Mouse (Mus musculus): Measurements from ENCODE around the gene Ffar3. TPM values are rescaled to one million over a fixed set of nuclear protein-coding genes. Genes with fewer than 3 reads are reported as not detected.

The Ffar3 gene
- polyA plus RNA-seq, 1 experiment from 2014 or later, result not detected

GRCm38 (mm10) chr7:30821532-30821931 is 34.4 kb downstream of the Ffar3 start:
- Histone ChIP-seq H3K9ac (no peak overlapping the region), H3K4me3 (replicated peaks) (no peak overlapping the region), H3K4me1 (replicated peaks) (peaks cover 17% of the 10 kb centered on the region), H3K27me3 (no peaks in the 10 kb centered on the region), H3K27ac (no peak overlapping the region), H3K4me2 (no peak overlapping the region), H3K9me3 (replicated peaks) (no peaks in the 10 kb centered on the region), H3K36me3 (no peaks in the 10 kb centered on the region)
- 31% methylated on average over 5 of the region's 5 CpGs for WGBS (ENCODE audit: insufficient replicate concordance)
- DNase-seq (no peak), ATAC-seq (ENCODE audit: low read depth) (no peak)

GRCm38 (mm10) chr7:30820854-30821445 is 35.0 kb downstream of the Ffar3 start:
- Histone ChIP-seq H3K27ac (no peak overlapping the region), H3K36me3 (no peaks in the 10 kb centered on the region), H3K4me2 (0 out of 2 replicates have a peak overlapping the region, but pooled peaks have one; percentile 8), H3K4me3 (replicated peaks) (no peak overlapping the region), H3K4me1 (replicated peaks) (peaks cover 17% of the 10 kb centered on the region), H3K9ac (no peak overlapping the region), H3K9me3 (replicated peaks) (no peaks in the 10 kb centered on the region), H3K27me3 (no peaks in the 10 kb centered on the region)
- 23% methylated on average over 7 of the region's 7 CpGs for WGBS (ENCODE audit: insufficient replicate concordance)
- DNase-seq (no peak), ATAC-seq (ENCODE audit: low read depth) (no peak)

- Histone ChIP-seq H3K4me1 (replicated peaks) (peaks cover 17% of the 10 kb centered on the region), H3K27me3 (no peaks in the 10 kb centered on the region), H3K36me3 (no peaks in the 10 kb centered on the region), H3K27ac (0 out of 2 replicates have a peak overlapping the region, but pooled peaks have one; percentile 9), H3K4me2 (0 out of 2 replicates have a peak overlapping the region, but pooled peaks have one; percentile 8), H3K9ac (no peak overlapping the region), H3K4me3 (replicated peaks) (no peak overlapping the region), H3K9me3 (replicated peaks) (no peaks in the 10 kb centered on the region)
- DNase-seq (no peak), ATAC-seq (ENCODE audit: low read depth) (peak; percentile 10; the same call in 1 of the 2 replicates)
- WGBS (ENCODE audit: insufficient replicate concordance), result 41% methylated on average over 6 of the region's 6 CpGs
These were observed 35.8 kb downstream of the Ffar3 start for GRCm38 (mm10) chr7:30820131-30820530.

DNA sequence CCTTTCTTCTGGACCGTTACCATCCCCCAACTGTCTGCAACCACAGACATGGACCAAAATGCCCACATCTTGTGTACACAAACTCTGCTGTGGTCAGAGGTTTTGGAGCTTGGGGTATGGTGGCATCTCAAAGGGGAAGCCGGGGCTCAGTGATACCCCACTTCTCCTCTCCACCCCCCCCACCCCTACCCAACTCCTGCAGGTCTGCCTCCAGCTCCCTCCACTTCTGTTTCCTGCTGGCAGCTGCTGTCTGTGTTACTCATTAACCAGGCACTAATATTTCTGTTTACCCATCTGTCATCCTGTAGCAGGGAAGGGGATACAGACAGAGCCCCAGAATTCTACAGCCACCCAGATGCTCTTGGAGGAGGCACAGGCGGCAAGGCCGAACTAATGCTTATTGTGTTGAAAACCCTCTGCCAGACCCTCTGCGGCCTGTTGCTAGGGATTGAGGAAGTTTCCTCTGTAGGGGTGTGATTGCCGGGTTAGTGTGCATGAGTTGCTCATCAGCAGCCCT is 43.6 kb downstream of the Ffar3 start:
- 27% methylated on average over 6 of the region's 6 CpGs for WGBS (ENCODE audit: insufficient replicate concordance)
- Histone ChIP-seq H3K27ac (peak overlapping the region; percentile 52), H3K4me3 (replicated peaks) (no peak overlapping the region), H3K4me1 (replicated peaks) (peaks cover 11% of the 10 kb centered on the region), H3K4me2 (peak overlapping the region; percentile 7; the same call in 1 of the 2 replicates), H3K9ac (no peak overlapping the region), H3K27me3 (no peaks in the 10 kb centered on the region), H3K9me3 (replicated peaks) (no peaks in the 10 kb centered on the region), H3K36me3 (no peaks in the 10 kb centered on the region)
- DNase-seq, result peak; percentile 8
- peak; percentile 67 for ATAC-seq (ENCODE audit: low read depth)

DNA sequence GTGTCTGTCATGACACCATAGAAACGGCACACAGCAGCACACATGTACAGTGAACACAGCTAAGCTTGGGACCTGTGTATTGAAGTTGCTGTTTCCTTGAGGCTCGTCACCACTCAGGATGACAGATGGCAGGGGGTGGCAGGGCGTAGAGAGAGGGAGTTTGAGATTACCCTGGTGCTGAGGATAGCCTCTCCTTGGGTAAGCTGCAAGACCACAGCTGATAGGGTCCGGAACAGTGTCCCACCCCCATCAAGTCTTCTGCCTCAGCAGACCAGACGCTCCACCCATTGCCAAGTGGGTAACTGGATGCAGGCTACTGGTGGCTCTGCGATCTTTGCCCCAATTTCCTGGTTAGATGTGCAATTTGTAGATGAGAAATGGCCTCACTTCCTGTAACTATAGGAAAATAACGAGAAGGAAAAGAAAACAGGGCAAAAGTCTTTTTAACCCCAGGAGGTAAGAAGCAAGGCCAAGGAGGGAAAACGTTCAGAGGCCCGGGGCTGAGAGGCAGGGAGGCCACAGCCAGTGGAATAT is 44.2 kb downstream of the Ffar3 start:
- H3K9ac ChIP-seq, result no peak overlapping the region
- H3K4me3 ChIP-seq (replicated peaks), result no peak overlapping the region
- ATAC-seq (ENCODE audit: low read depth) (peak; percentile 56), DNase-seq (peak; percentile 3)
- H3K27ac ChIP-seq, result peak overlapping the region; percentile 52
- H3K9me3 ChIP-seq (replicated peaks), result no peaks in the 10 kb centered on the region
- peaks cover 11% of the 10 kb centered on the region for H3K4me1 ChIP-seq (replicated peaks)
- H3K27me3 ChIP-seq, result no peaks in the 10 kb centered on the region
- WGBS (ENCODE audit: insufficient replicate concordance), result 4% methylated on average over 9 of the region's 9 CpGs
- H3K4me2 ChIP-seq, result peak overlapping the region; percentile 7; the same call in 1 of the 2 replicates
- H3K36me3 ChIP-seq, result no peaks in the 10 kb centered on the region

DNA sequence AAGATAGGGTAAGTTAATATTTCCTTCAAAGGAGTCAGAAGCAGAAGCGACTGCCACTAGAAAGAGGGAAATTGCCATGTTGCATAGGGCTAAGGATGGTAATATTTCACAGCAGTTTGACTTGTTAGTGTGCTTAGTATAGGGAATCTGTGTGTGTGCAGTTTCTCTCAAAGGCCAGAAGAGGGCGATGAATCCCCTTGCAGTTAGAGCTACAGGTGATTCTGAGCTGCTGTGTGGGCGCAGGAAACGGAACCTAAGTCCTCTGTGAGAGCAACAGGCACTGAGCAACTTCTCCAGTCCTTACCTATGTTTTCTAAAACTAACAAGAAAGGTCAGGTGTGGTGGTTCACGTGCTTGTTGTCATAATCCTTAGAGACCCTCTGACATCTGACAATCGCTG is 45.7 kb downstream of the Ffar3 start:
- ATAC-seq (ENCODE audit: low read depth) (no peak), DNase-seq (no peak)
- Histone ChIP-seq H3K4me2 (no peak overlapping the region), H3K9me3 (replicated peaks) (no peaks in the 10 kb centered on the region), H3K4me1 (replicated peaks) (peaks cover 11% of the 10 kb centered on the region), H3K4me3 (replicated peaks) (no peak overlapping the region), H3K27me3 (no peaks in the 10 kb centered on the region), H3K27ac (no peak overlapping the region), H3K36me3 (no peaks in the 10 kb centered on the region), H3K9ac (no peak overlapping the region)
- 52% methylated on average over 6 of the region's 6 CpGs for WGBS (ENCODE audit: insufficient replicate concordance)

DNA sequence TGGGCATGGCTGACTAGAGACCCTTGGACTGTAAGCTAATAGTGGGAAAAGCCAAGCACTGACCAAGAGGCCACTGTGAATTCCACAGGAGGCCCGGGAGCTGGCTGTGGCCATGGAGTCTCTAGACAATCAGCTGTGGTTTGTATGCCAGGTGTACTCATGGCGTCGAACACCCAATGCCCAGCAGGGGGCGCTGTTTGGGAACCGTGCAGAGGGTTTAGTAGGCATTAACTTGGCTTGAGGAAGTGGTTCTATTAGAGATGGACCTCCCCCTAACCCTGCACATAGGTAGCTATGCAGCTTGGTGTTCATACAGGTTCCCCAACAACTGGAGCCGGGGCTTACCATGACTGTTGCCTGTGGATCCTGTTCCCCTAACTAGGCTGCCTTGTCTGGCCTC is 50.1 kb downstream of the Ffar3 start:
- Histone ChIP-seq H3K27ac (no peak overlapping the region), H3K4me3 (replicated peaks) (no peak overlapping the region), H3K4me1 (replicated peaks) (no peaks in the 10 kb centered on the region), H3K9me3 (replicated peaks) (no peaks in the 10 kb centered on the region), H3K36me3 (no peaks in the 10 kb centered on the region), H3K9ac (no peak overlapping the region), H3K4me2 (no peak overlapping the region), H3K27me3 (no peaks in the 10 kb centered on the region)
- DNase-seq (peak; percentile 21), ATAC-seq (ENCODE audit: low read depth) (no peak)
- WGBS (ENCODE audit: insufficient replicate concordance), result 39% methylated on average over 6 of the region's 6 CpGs

Other genes with a start within 250 kb of the Ffar3 start
- 0.09 and 0.50 TPM in 2 replicates for gene Upk1a, start 243.3 kb downstream of the Ffar3 start, polyA plus RNA-seq (2015; fragmentation: Nextera tagmentation; extraction: Ambion mirVana)
- 690 and 705 TPM in 2 replicates for gene Cox6b1, start 230.0 kb downstream of the Ffar3 start, polyA plus RNA-seq (2015; fragmentation: Nextera tagmentation; extraction: Ambion mirVana)
- gene Etv2, start 220.3 kb downstream of the Ffar3 start, polyA plus RNA-seq (2015; fragmentation: Nextera tagmentation; extraction: Ambion mirVana), result 0.09 TPM in 1 of 2 replicates, not detected in the other
- gene Rbm42, start 205.9 kb downstream of the Ffar3 start, polyA plus RNA-seq (2015; fragmentation: Nextera tagmentation; extraction: Ambion mirVana), result 58.0 and 59.4 TPM in 2 replicates
- gene Haus5, start 191.2 kb downstream of the Ffar3 start, polyA plus RNA-seq (2015; fragmentation: Nextera tagmentation; extraction: Ambion mirVana), result 38.2 and 38.7 TPM in 2 replicates
- gene Pmis2, start 184.6 kb downstream of the Ffar3 start, polyA plus RNA-seq (2015; fragmentation: Nextera tagmentation; extraction: Ambion mirVana), result not detected in 2 replicates
- gene 2200002J24Rik, start 157.3 kb downstream of the Ffar3 start, polyA plus RNA-seq (2015; fragmentation: Nextera tagmentation; extraction: Ambion mirVana), result 0.34 and 0.37 TPM in 2 replicates
- 1.1 and 1.7 TPM in 2 replicates for gene Atp4a, start 144.0 kb downstream of the Ffar3 start, polyA plus RNA-seq (2015; fragmentation: Nextera tagmentation; extraction: Ambion mirVana)
- gene Tmem147, start 126.6 kb downstream of the Ffar3 start, polyA plus RNA-seq (2015; fragmentation: Nextera tagmentation; extraction: Ambion mirVana), result 108 and 121 TPM in 2 replicates
- not detected in 2 replicates for gene Gapdhs, start 112.5 kb downstream of the Ffar3 start, polyA plus RNA-seq (2015; fragmentation: Nextera tagmentation; extraction: Ambion mirVana)
- gene Sbsn, start 104.7 kb downstream of the Ffar3 start, polyA plus RNA-seq (2015; fragmentation: Nextera tagmentation; extraction: Ambion mirVana), result 0.08 and 0.22 TPM in 2 replicates
- gene Dmkn, start 92.4 kb downstream of the Ffar3 start, polyA plus RNA-seq (2015; fragmentation: Nextera tagmentation; extraction: Ambion mirVana), result 0.17 TPM in 1 of 2 replicates, not detected in the other
- 0.27 TPM in 1 of 2 replicates, not detected in the other for gene Krtdap, start 68.3 kb downstream of the Ffar3 start, polyA plus RNA-seq (2015; fragmentation: Nextera tagmentation; extraction: Ambion mirVana)
- gene Ffar2, start 32.4 kb downstream of the Ffar3 start, polyA plus RNA-seq (2015; fragmentation: Nextera tagmentation; extraction: Ambion mirVana), result 0.35 and 0.46 TPM in 2 replicates
- not detected in 2 replicates for gene Ffar1, start 5.4 kb upstream of the Ffar3 start, polyA plus RNA-seq (2015; fragmentation: Nextera tagmentation; extraction: Ambion mirVana)
- gene Cd22, start 24.2 kb upstream of the Ffar3 start, polyA plus RNA-seq (2015; fragmentation: Nextera tagmentation; extraction: Ambion mirVana), result 0.07 and 0.16 TPM in 2 replicates
- 0.16 and 0.20 TPM in 2 replicates for gene Mag, start 58.7 kb upstream of the Ffar3 start, polyA plus RNA-seq (2015; fragmentation: Nextera tagmentation; extraction: Ambion mirVana)
- gene Hamp2, start 68.5 kb upstream of the Ffar3 start, polyA plus RNA-seq (2015; fragmentation: Nextera tagmentation; extraction: Ambion mirVana), result not detected in 2 replicates
- 2.0 and 3.7 TPM in 2 replicates for gene Hamp, start 87.9 kb upstream of the Ffar3 start, polyA plus RNA-seq (2015; fragmentation: Nextera tagmentation; extraction: Ambion mirVana)
- 9.7 and 10.4 TPM in 2 replicates for gene Usf2, start 100.6 kb upstream of the Ffar3 start, polyA plus RNA-seq (2015; fragmentation: Nextera tagmentation; extraction: Ambion mirVana)
- 20.9 and 22.3 TPM in 2 replicates for gene Lsr, start 117.3 kb upstream of the Ffar3 start, polyA plus RNA-seq (2015; fragmentation: Nextera tagmentation; extraction: Ambion mirVana)
- 2.1 TPM in 2 replicates for gene Fam187b, start 117.6 kb upstream of the Ffar3 start, polyA plus RNA-seq (2015; fragmentation: Nextera tagmentation; extraction: Ambion mirVana)
- 17.3 and 19.2 TPM in 2 replicates for gene Fxyd5, start 186.3 kb upstream of the Ffar3 start, polyA plus RNA-seq (2015; fragmentation: Nextera tagmentation; extraction: Ambion mirVana)
- 0.17 and 0.47 TPM in 2 replicates for gene Fxyd7, start 195.3 kb upstream of the Ffar3 start, polyA plus RNA-seq (2015; fragmentation: Nextera tagmentation; extraction: Ambion mirVana)
- 41.1 and 44.2 TPM in 2 replicates for gene Fxyd1, start 201.0 kb upstream of the Ffar3 start, polyA plus RNA-seq (2015; fragmentation: Nextera tagmentation; extraction: Ambion mirVana)
- gene Lgi4, start 203.2 kb upstream of the Ffar3 start, polyA plus RNA-seq (2015; fragmentation: Nextera tagmentation; extraction: Ambion mirVana), result 0.07 and 0.13 TPM in 2 replicates
- 0.52 and 1.1 TPM in 2 replicates for gene Fxyd3, start 220.5 kb upstream of the Ffar3 start, polyA plus RNA-seq (2015; fragmentation: Nextera tagmentation; extraction: Ambion mirVana)